Mouse (Mus musculus) layer of hippocampus, postnatal 36 days (tissue): ENCODE results near the gene Acbd5. TPM values are rescaled to one million over a fixed set of nuclear protein-coding genes. Genes with fewer than 3 reads are reported as not detected.
"Not testable (repeated sequence)": the region's sequence is repeated elsewhere in the genome, so short reads cannot be mapped to it uniquely, and the experiment has no call there.

ENCODE experiments used
- DNase-seq, 2 experiments: peaks; one replicate each; pipeline ENCODE4 v3.0.0; 2022
- total RNA-seq, 2 experiments: library from RNA; stranded (reverse); gene quantifications; 2 replicates each; pipeline ENCODE4 v1.2.3; 2021

Gene Acbd5
- 10 to 100 TPM; 84.9 to 94.1 TPM for total RNA-seq

GRCm38 (mm10) chr2:23067552-23068369 is at the start of gene Acbd5:
TSS of gene Acbd5 (plus strand) at chr2:23068167.
- DNase-seq: peak; percentile 95 to 96

- no peak for DNase-seq
Measured at GRCm38 (mm10) chr2:23019170-23019569, 48.8 kb upstream of the Acbd5 start.

DNA sequence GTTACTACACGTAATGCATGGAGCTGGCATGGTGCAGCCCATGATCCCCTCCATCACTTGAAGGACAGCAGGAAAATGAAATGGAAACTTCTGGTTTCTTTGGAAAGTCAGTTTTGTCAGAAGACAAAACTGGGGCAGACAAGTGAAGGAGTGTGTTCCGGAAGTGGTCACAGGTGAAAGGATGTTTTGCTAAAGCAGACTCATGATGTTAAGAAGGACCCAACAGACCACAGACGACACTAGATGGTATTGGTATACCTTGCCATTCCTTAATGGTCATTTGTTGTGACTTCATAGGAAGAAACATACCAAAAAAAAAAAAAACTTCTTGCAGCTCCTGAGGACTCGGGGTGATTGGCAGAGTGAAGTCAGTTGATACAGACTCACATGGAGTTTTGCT is 46.6 kb upstream of the Acbd5 start:
- no peak for DNase-seq

DNA sequence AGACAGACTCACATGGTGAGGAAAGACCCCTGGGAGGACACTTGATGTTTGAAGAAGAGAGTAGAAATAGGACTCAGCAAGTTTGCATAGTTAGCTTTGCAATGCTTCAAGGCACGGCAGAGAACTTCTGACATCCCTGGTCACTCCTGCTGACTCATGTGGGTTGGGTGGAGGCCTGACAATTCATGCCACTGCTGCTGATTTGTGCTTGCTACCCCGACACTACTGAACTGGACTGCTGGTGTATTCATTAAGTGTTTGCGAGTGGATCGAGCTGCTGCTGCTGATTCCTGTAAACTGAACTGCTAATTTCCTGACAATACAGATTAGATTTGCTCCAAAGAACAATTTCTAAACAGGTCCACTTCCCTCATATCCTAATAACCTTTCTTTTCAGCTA is 46.2 kb upstream of the Acbd5 start:
- DNase-seq: no peak

- no peak for DNase-seq
Measured at GRCm38 (mm10) chr2:23023023-23023422, 44.9 kb upstream of the Acbd5 start.

DNA sequence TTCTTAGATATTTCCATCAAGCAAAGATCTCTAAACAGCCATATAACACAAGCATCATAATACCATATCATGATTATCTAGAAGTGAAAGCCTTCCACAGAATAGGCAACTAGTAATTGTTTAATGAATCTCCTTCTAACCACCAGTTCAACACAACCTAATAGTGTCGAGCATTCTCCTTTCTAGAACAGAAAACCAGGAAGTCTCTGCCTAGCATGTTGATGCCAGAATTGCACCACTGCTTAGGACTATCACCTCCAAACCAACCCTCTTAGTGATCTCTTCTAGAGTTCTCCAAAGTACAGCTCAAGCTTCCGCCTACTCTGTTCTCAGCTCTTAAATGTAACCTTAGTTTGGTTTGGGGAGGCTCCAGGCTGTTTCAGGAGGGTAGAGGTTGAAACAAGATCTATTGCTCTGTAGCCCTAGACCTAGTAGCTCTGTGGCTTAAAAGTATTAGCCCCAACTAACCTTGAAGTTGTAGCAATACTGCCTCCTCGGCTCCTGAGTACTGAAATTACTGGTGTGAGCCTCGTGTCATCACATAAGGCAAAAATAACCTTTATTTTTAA is 44.2 kb upstream of the Acbd5 start:
- DNase-seq: no peak

- no peak for DNase-seq
Measured at GRCm38 (mm10) chr2:23026379-23026778, 41.6 kb upstream of the Acbd5 start.

- no peak for DNase-seq
Measured at GRCm38 (mm10) chr2:23028826-23029225, 39.1 kb upstream of the Acbd5 start.

- DNase-seq: no peak
Measured at GRCm38 (mm10) chr2:23030631-23031030, 37.3 kb upstream of the Acbd5 start.

- DNase-seq: no peak
Measured at GRCm38 (mm10) chr2:23034692-23035435, 33.1 kb upstream of the Acbd5 start.

- DNase-seq: no peak
Measured at GRCm38 (mm10) chr2:23035467-23035866, 32.5 kb upstream of the Acbd5 start.

GRCm38 (mm10) chr2:23039082-23040000 is 28.6 kb upstream of the Acbd5 start:
- peak; percentile 42 to 53 for DNase-seq

GRCm38 (mm10) chr2:23040001-23040646 is 27.8 kb upstream of the Acbd5 start, which contains the start of gene Abi1:
TSS of gene Abi1 (minus strand) at chr2:23040241.
- DNase-seq: peak; percentile 92 to 93

DNA sequence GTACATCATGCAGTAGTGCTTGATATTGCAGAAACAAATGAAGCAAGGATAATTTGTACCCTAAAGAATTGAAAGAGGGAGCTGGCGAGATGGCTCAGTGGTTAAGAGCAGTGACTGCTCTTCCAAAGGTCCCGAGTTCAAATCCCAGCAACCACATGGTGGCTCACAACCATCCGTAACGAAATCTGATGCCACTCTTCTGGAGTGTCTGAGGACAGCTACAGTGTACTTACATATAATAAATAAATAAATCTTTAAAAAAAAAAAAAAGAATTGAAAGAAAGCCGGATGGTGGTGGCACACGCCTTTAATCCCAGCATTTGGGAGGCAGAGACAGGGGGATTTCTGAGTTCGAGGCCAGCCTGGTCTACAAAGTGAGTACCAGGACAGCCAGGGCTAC is 27.3 kb upstream of the Acbd5 start:
- not testable (repeated sequence) for DNase-seq

GRCm38 (mm10) chr2:23041457-23041856 is 26.5 kb upstream of the Acbd5 start:
- DNase-seq: no peak

GRCm38 (mm10) chr2:23042189-23042588 is 25.8 kb upstream of the Acbd5 start:
- no peak for DNase-seq

- DNase-seq: no peak
Measured at GRCm38 (mm10) chr2:23045703-23046102, 22.3 kb upstream of the Acbd5 start.

DNA sequence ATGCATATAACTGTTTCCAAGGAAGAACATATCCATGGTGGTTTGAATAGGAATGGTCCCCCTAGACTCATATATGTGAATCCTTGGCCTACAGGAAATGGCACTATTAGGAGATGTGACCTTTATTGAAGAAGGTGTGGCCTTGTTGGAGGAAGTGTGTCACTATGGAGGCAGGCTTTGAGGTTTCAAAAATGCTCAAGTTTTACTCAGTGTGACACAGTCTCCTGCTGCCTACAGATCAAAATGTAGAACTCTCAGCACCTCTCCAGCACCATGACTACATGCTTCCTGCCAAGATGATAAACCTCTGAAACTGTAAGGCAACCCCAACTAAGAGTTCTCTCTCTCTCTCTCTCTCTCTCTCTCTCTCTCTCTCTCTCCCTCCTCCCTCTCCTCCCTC is 20.0 kb upstream of the Acbd5 start:
- DNase-seq: no peak

DNA sequence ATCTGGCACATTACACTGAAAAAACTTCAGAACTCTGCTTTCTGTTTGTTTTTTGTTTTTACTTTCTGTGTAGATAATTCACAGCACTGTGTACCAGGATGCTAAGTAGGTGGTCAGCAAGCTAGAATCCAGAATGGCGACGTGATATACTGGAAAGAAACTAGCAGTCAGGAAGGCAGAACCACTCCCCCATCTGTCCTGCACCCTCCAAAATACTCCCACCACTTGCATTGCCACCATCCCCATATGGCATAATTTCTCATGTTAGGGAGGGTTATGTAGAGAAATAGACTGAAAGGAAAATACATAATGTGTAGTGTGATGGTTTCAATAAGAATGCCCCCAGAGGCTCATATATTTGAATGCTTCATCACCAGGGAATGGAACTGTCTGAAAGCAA is 16.1 kb upstream of the Acbd5 start:
- peak; percentile 48 to 59 for DNase-seq

DNA sequence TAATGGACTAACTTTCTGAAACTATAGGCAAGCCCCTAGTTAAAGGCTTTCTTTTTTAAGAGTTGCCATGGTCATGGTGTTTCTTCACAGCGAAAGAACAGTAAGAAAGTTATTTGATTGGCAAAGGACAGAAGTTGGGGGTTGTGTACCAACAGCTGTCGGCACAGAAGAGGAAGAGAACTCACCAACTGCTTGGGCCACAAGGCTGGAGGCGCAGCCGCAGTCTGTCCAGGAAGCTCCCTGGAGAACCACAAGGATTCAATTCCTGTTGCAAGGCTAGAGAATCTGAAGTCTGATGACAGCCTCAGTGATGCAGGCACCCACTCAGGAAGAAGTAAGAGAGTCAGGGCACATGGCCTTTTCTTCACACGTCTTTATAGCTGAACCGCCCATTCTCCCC is 15.4 kb upstream of the Acbd5 start:
- peak in 1 of 2 experiments; percentile 43 for DNase-seq

- DNase-seq: no peak
Measured at GRCm38 (mm10) chr2:23068370-23068737, 387 bp downstream of the Acbd5 start.
